Mouse (Mus musculus): ENCODE measurements around the gene Slc35a5. TPM values are rescaled to one million over a fixed set of nuclear protein-coding genes. Genes with fewer than 3 reads are reported as not detected.
A peak's percentile ranks its signal among the peaks of the same experiment; 100 is the strongest.

Gene Slc35a5
- polyA plus RNA-seq, 1 experiment, result 8.3 TPM

DNA sequence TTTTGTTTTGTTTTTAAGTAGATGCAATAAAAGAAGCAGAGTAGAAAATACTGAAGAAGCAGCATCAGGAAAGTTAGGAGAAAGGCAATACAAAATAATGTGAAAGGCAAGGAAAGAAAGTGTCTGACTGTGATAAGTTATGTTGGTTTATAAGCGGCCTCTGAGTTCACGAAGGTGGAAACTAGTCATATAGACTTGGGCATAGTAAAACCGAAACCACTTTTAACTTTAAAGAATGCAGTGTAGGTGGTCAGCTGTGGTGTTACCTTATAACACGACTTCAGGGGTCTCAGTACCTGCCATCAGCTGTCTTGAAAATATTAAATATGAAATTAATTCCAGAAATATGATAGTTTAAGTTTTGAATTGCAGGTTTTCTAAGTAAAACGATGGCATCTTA is 23.3 kb upstream of the Slc35a5 start:
- TF ChIP-seq POLR2A (IDR thresholded peaks at IDR 0.05; ENCODE audit: low read depth, low read length) (no peak), CTCF (IDR thresholded peaks at IDR 0.05; ENCODE audit: extremely low read depth, insufficient read depth, insufficient read length, insufficient replicate concordance) (no peak)
- Histone ChIP-seq H3K27me3 (ENCODE audit: control insufficient read depth, insufficient read depth, low read length) (no peaks in the 10 kb centered on the region), H3K4me1 (ENCODE audit: control insufficient read depth, insufficient read depth, insufficient read length) (no peaks in the 10 kb centered on the region), H3K4me3 (ENCODE audit: extremely low read depth, insufficient read depth, insufficient read length) (no peak overlapping the region), H3K27ac (ENCODE audit: insufficient read depth, low read length) (no peak overlapping the region), H3K36me3 (ENCODE audit: control insufficient read depth, insufficient read depth, low read length) (peaks cover 14% of the 10 kb centered on the region)
- DNase-seq (ENCODE audit: low read depth in 1 of 2, low spot score in 2 of 2), result no peak
- 85% methylated on average over 5 of the region's 5 CpGs for WGBS

DNA sequence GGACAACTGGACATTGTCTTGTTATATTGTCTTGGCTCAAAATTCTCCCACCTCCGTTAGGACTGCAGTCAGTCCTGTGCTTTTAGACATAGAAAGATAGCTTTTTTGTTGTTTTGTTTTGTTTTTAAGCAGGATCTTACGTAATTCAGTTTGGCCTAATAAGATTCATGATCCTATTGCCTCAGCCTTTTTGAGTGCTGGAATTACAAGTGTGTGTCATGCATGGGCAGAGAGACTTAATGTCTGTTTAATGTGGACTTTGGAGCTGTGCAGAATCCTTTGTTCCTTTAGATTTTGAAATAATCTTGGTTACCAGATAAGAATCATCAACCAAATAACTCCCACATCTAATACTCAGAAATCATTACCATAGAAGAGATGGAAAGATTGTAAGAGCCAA is 20.0 kb upstream of the Slc35a5 start:
- no peak overlapping the region for H3K27ac ChIP-seq (ENCODE audit: insufficient read depth, low read length)
- H3K27me3 ChIP-seq (ENCODE audit: control insufficient read depth, insufficient read depth, low read length), result no peaks in the 10 kb centered on the region
- no peak for DNase-seq (ENCODE audit: low read depth in 1 of 2, low spot score in 2 of 2)
- peaks cover 15% of the 10 kb centered on the region for H3K36me3 ChIP-seq (ENCODE audit: control insufficient read depth, insufficient read depth, low read length)
- no peaks in the 10 kb centered on the region for H3K4me1 ChIP-seq (ENCODE audit: control insufficient read depth, insufficient read depth, insufficient read length)
- no peak overlapping the region for H3K4me3 ChIP-seq (ENCODE audit: extremely low read depth, insufficient read depth, insufficient read length)
- WGBS, result 91% methylated on average over 2 of the region's 2 CpGs
- TF ChIP-seq CTCF (IDR thresholded peaks at IDR 0.05; ENCODE audit: extremely low read depth, insufficient read depth, insufficient read length, insufficient replicate concordance) (no peak), POLR2A (IDR thresholded peaks at IDR 0.05; ENCODE audit: low read depth, low read length) (no peak)

DNA sequence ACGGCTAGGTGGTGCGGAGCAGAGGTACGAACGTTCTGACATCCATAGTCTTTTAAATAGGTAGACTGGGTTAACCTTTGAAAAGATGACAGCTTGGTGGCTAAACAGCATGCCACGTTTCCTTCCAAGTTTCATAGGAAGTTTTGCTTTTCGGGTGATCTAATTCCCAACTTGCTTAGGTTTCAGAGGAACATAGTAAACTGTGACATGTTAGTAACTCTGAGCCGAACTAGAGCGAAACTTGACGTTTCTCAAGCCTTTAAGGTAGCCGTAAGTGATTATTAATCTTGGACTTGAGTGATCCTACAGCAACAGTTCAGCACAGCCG is 847 bp upstream of the Slc35a5 start:
- H3K36me3 ChIP-seq (ENCODE audit: control insufficient read depth, insufficient read depth, low read length), result peaks cover 3% of the 10 kb centered on the region; the same call in 1 of the 2 replicates
- WGBS, result under 1% methylated on average over 11 of the region's 11 CpGs
- peaks cover 2% of the 10 kb centered on the region; the same call in 1 of the 2 replicates for H3K4me1 ChIP-seq (ENCODE audit: control insufficient read depth, insufficient read depth, insufficient read length)
- peak overlapping the region; percentile 70 for H3K27ac ChIP-seq (ENCODE audit: insufficient read depth, low read length)
- no peaks in the 10 kb centered on the region for H3K27me3 ChIP-seq (ENCODE audit: control insufficient read depth, insufficient read depth, low read length)
- DNase-seq (ENCODE audit: low read depth in 1 of 2, low spot score in 2 of 2), result no peak
- TF ChIP-seq CTCF (IDR thresholded peaks at IDR 0.05; ENCODE audit: extremely low read depth, insufficient read depth, insufficient read length, insufficient replicate concordance), result no peak
- no peak for TF ChIP-seq POLR2A (IDR thresholded peaks at IDR 0.05; ENCODE audit: low read depth, low read length)
- peak overlapping the region; percentile 87 for H3K4me3 ChIP-seq (ENCODE audit: extremely low read depth, insufficient read depth, insufficient read length)

DNA sequence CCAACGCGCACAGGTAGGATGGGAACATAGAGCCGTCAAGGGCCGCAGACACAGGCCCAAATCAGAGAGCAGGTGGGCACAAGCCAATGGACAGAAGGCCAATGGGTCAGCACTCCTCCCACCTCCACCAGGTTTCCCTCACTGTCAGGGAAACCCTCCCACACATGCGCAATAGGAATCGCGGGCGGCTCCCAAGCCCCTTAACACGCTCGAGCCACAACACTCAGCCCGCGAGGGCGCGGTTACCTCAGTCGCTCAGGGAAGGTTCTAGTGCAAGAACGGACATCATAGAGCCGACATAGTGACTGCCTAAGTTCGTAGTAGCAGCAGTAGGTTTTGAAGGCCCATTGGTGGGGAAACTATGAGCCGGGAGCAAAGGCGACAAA is 377 bp downstream of the Slc35a5 start:
- Histone ChIP-seq H3K4me1 (ENCODE audit: control insufficient read depth, insufficient read depth, insufficient read length) (peaks cover 2% of the 10 kb centered on the region; the same call in 1 of the 2 replicates), H3K27me3 (ENCODE audit: control insufficient read depth, insufficient read depth, low read length) (no peaks in the 10 kb centered on the region), H3K27ac (ENCODE audit: insufficient read depth, low read length) (peak overlapping the region; percentile 78), H3K36me3 (ENCODE audit: control insufficient read depth, insufficient read depth, low read length) (peaks cover 2% of the 10 kb centered on the region; the same call in 1 of the 2 replicates), H3K4me3 (ENCODE audit: extremely low read depth, insufficient read depth, insufficient read length) (peak overlapping the region; percentile 87)
- DNase-seq (ENCODE audit: low read depth in 1 of 2, low spot score in 2 of 2), result peak in 1 of 2 experiments; percentile 59
- TF ChIP-seq CTCF (IDR thresholded peaks at IDR 0.05; ENCODE audit: extremely low read depth, insufficient read depth, insufficient read length, insufficient replicate concordance) (no peak), POLR2A (IDR thresholded peaks at IDR 0.05; ENCODE audit: low read depth, low read length) (no peak)
- WGBS, result 1% methylated on average over 20 of the region's 20 CpGs

DNA sequence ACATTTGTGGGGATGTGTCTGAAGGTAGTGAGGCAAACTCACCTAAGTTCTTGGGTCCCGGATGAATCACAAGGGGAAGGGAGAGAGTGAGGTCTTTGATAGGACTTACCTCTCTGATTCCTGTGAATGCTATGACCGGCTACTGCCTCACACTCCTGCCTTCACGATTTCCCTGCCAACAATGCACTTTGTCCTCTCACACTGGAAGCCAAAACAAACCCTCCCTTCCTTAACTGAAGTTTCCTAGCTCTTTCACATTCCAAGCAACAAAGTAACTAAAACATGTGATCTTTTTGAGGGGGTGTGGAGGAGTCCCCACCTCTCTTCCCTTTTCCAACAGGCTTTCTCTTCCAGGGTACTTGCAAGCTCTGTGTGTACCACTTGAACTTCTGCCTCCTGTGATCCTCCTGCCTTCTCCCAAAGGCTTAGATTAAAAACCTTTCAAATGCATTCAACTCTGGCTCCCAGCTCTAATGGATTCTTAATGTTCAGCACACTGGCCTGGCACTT is 3.7 kb downstream of the Slc35a5 start:
- H3K4me3 ChIP-seq (ENCODE audit: extremely low read depth, insufficient read depth, insufficient read length), result no peak overlapping the region
- H3K36me3 ChIP-seq (ENCODE audit: control insufficient read depth, insufficient read depth, low read length), result peaks cover 10% of the 10 kb centered on the region
- H3K4me1 ChIP-seq (ENCODE audit: control insufficient read depth, insufficient read depth, insufficient read length), result no peaks in the 10 kb centered on the region
- no peaks in the 10 kb centered on the region for H3K27me3 ChIP-seq (ENCODE audit: control insufficient read depth, insufficient read depth, low read length)
- no peak overlapping the region for H3K27ac ChIP-seq (ENCODE audit: insufficient read depth, low read length)
- DNase-seq (ENCODE audit: low read depth in 1 of 2, low spot score in 2 of 2), result no peak
- 78% methylated on average over 3 of the region's 3 CpGs for WGBS
- no peak for TF ChIP-seq POLR2A (IDR thresholded peaks at IDR 0.05; ENCODE audit: low read depth, low read length)
- TF ChIP-seq CTCF (IDR thresholded peaks at IDR 0.05; ENCODE audit: extremely low read depth, insufficient read depth, insufficient read length, insufficient replicate concordance), result no peak

DNA sequence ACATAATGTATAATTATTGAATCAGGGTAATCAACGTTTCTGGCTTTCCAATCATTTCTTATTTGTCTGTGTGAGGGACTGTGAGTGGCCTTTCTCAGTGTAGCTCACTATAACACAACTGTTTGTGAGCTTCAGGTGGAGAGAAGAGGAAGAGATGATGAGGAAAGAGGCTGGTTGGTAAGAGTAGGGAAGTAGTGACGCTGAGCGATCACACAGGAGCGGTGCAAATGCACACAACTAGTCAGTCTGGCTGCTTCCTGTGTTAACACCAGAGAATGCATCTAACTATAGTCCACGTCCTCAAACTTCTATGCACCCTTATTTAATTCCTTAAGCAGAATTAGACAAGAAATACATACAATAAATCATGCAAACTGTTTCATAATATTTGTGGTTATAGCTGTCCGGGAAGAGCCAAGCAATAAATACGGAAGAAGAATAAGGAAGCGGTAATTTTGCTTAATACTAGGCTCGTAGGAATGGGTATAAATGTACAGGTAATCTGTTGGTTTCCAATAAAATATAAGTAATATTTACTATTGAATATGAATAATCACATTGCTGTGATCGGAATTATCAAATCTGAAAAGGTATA is 9.9 kb downstream of the Slc35a5 start:
- H3K27ac ChIP-seq (ENCODE audit: insufficient read depth, low read length), result no peak overlapping the region
- peaks cover 33% of the 10 kb centered on the region for H3K36me3 ChIP-seq (ENCODE audit: control insufficient read depth, insufficient read depth, low read length)
- H3K4me3 ChIP-seq (ENCODE audit: extremely low read depth, insufficient read depth, insufficient read length), result no peak overlapping the region
- no peak for TF ChIP-seq POLR2A (IDR thresholded peaks at IDR 0.05; ENCODE audit: low read depth, low read length)
- H3K27me3 ChIP-seq (ENCODE audit: control insufficient read depth, insufficient read depth, low read length), result no peaks in the 10 kb centered on the region
- no peak for DNase-seq (ENCODE audit: low read depth in 1 of 2, low spot score in 2 of 2)
- no peaks in the 10 kb centered on the region for H3K4me1 ChIP-seq (ENCODE audit: control insufficient read depth, insufficient read depth, insufficient read length)
- WGBS, result 66% methylated on average over 10 of the region's 10 CpGs

DNA sequence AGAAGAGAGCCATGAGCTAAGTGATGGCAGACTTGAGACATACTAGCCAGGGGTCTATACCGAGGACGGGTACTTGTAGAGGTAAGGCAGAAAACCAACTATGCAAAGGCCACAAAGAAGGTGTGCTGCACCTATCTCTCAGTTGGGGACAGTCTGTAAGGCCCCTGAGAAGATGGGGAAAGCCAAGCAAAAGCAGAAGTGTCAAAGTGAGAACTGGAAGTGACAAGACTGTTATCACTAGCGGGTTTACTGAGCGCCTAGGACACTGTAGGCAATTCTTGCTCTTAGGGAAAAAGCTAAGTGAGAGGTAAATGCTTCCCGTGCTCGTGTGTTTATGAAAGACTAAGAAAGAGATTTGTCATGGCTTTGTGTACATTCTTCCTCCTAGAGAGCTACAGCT is 13.4 kb downstream of the Slc35a5 start:
- WGBS, result 83% methylated on average over 6 of the region's 6 CpGs

More for the DNA sequence above, 13.4 kb downstream of the Slc35a5 start:
- no peaks in the 10 kb centered on the region for H3K4me1 ChIP-seq (ENCODE audit: control insufficient read depth, insufficient read depth, insufficient read length)
- peaks cover 38% of the 10 kb centered on the region for H3K36me3 ChIP-seq (ENCODE audit: control insufficient read depth, insufficient read depth, low read length)
- H3K4me3 ChIP-seq (ENCODE audit: extremely low read depth, insufficient read depth, insufficient read length), result no peak overlapping the region
- TF ChIP-seq POLR2A (IDR thresholded peaks at IDR 0.05; ENCODE audit: low read depth, low read length), result no peak
- no peak for TF ChIP-seq CTCF (IDR thresholded peaks at IDR 0.05; ENCODE audit: extremely low read depth, insufficient read depth, insufficient read length, insufficient replicate concordance)
- no peak for DNase-seq (ENCODE audit: low read depth in 1 of 2, low spot score in 2 of 2)
- H3K27me3 ChIP-seq (ENCODE audit: control insufficient read depth, insufficient read depth, low read length), result no peaks in the 10 kb centered on the region
- no peak overlapping the region for H3K27ac ChIP-seq (ENCODE audit: insufficient read depth, low read length)

Measured in spleen, adult 2 months (tissue).